In the genomic region with DNA sequence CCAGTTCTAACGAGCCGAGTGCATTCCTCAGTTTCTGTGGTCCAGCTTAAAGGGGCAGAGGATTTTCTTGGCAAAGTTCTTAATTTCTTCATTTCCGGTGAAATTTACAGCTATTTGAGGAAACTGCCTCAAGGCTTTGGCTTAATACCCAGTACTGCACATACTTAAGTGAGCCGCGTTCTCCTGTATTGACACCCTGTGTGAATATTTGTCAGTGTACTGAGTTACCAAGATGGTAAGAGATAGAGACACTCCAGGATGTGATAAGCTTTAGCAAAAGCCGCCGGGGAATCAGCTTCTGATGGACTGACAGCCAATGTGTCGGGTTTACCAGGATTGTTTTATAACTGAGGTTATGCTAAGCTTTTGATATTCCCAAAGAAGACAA, we compare ENCODE assay signal across 8 mouse cellular contexts. TPM values are rescaled to one million over a fixed set of nuclear protein-coding genes. Genes with fewer than 3 reads are reported as not detected.
DNase-seq lines count a peak whose midpoint lies in the region; ATAC-seq and TF ChIP-seq lines count a peak whose summit lies in the region.

No protein-coding gene starts in this region.

- 0 out of 2 replicates have a peak, but pooled peaks cover 4% of the 10 kb centered on the region for H3K36me3 ChIP-seq in thymus, adult 2 months (ENCODE audit: control insufficient read depth, insufficient read depth, low read length)
- H3K36me3 ChIP-seq in midbrain, embryonic 12.5 days, result peaks cover 5% of the 10 kb centered on the region; the same call in 1 of the 2 replicates

- H3K27ac ChIP-seq in thymus, adult 2 months (ENCODE audit: control insufficient read depth, insufficient read depth, low read length), result 0 out of 2 replicates have a peak overlapping the region, but pooled peaks have one; percentile 30
- no peak overlapping the region for H3K27ac ChIP-seq in midbrain, embryonic 12.5 days (replicated peaks)

- no peaks in the 10 kb centered on the region for H3K9me3 ChIP-seq in midbrain, embryonic 12.5 days

- H3K9ac ChIP-seq in midbrain, embryonic 12.5 days (replicated peaks), result peak overlapping the region; percentile 61

- no peak for TF ChIP-seq POLR2A in thymus, adult 2 months (IDR thresholded peaks at IDR 0.05; ENCODE audit: control insufficient read depth, extremely low read depth, insufficient read depth, low read length, poor library complexity)

- H3K4me1 ChIP-seq in thymus, adult 2 months (replicated peaks; ENCODE audit: control insufficient read depth, insufficient read depth, low read length), result no peaks in the 10 kb centered on the region
- peaks cover 8% of the 10 kb centered on the region; the same call in 1 of the 2 replicates for H3K4me1 ChIP-seq in midbrain, embryonic 12.5 days

- intact Hi-C loops in heart, postnatal 36 days (cut with DNase I), result loop anchor here (1.0 to 5.0 kb wide), 3 partner anchors 33 to 122 kb away; partner anchors contain the start of genes Gm28044, Zfp748, Zfp874a and Zfp953
- intact Hi-C loops in left cerebral cortex, postnatal 10 days (cut with DNase I), result no loop called here

- H3K4me2 ChIP-seq in midbrain, embryonic 12.5 days (replicated peaks), result peak overlapping the region; percentile 69

- 40% methylated on average over 8 of the region's 8 CpGs for WGBS in thymus, adult 2 months
- WGBS in midbrain, embryonic 12.5 days, result 43% methylated on average over 8 of the region's 8 CpGs

- DNase-seq in heart, adult 11 months, result peak; percentile 89
- DNase-seq in heart, postnatal 36 days, result no peak
- no peak for DNase-seq in thymus, adult 2 months
- DNase-seq in thymus, postnatal 25 days, result no peak
- peak; percentile 3 for DNase-seq in hindlimb bud, embryonic 11.5 days (ENCODE audit: extremely low spot score, low read depth, low spot score)
- no peak for DNase-seq in left cerebral cortex, adult 11 months (ENCODE audit: low spot score)
- no peak for DNase-seq in left cerebral cortex, postnatal 10 days (ENCODE audit: extremely low spot score in 1 of 2, low spot score in 2 of 2)

- TF ChIP-seq CTCF in thymus, adult 2 months (IDR thresholded peaks at IDR 0.05; ENCODE audit: borderline replicate concordance, control insufficient read depth, extremely low read depth, insufficient read depth, low read length, poor library complexity), result no peak

- no peaks in the 10 kb centered on the region for H3K27me3 ChIP-seq in thymus, adult 2 months (ENCODE audit: control insufficient read depth, insufficient read depth, low read length)
- H3K27me3 ChIP-seq in midbrain, embryonic 12.5 days, result no peaks in the 10 kb centered on the region

- H3K4me3 ChIP-seq in thymus, adult 2 months (ENCODE audit: control insufficient read depth, insufficient read depth, low read length), result peak overlapping the region; percentile 31
- peak overlapping the region; percentile 63 for H3K4me3 ChIP-seq in midbrain, embryonic 12.5 days

- ATAC-seq in midbrain, embryonic 12.5 days (ENCODE audit: low FRiP score, low read depth), result peak; percentile 63

RNA-seq across cellular contexts. Expression of gene Zfp874b, which starts 0.4 kb away (rescaled TPM):
- total RNA-seq in heart, postnatal 36 days (2021), result 10 to 100 TPM; 16.8 to 22.4 TPM
- 5.9 and 6.3 TPM in 2 replicates for polyA plus RNA-seq in thymus, adult 2 months (2012; rRNA removed)
- polyA plus RNA-seq in midbrain, embryonic 12.5 days (2016; fragmentation: Nextera tagmentation; extraction: Ambion mirVana), result 2.0 and 2.7 TPM in 2 replicates
- 10 to 100 TPM; 14.2 to 15.1 TPM for total RNA-seq in left cerebral cortex, postnatal 10 days (2021)

RNA-seq across cellular contexts. Expression of gene Zfp58, which starts 15.9 kb away (rescaled TPM):
- total RNA-seq in heart, postnatal 36 days (2021), result 1 to 10 TPM; 3.5 to 4.7 TPM
- polyA plus RNA-seq in thymus, adult 2 months (2012; rRNA removed), result 1.2 and 1.7 TPM in 2 replicates
- polyA plus RNA-seq in midbrain, embryonic 12.5 days (2016; fragmentation: Nextera tagmentation; extraction: Ambion mirVana), result 16.7 and 16.8 TPM in 2 replicates
- total RNA-seq in left cerebral cortex, postnatal 10 days (2021), result 1 to 10 TPM; 5.7 to 7.0 TPM

RNA-seq across cellular contexts. Expression of gene Zfp874a, which starts 33.0 kb away (rescaled TPM):
- total RNA-seq in heart, postnatal 36 days (2021), result 10 to 100 TPM in 1 of 2 experiments, 1 to 10 TPM in 1; 10.0 to 10.2 TPM
- polyA plus RNA-seq in thymus, adult 2 months (2012; rRNA removed), result 2.4 and 3.6 TPM in 2 replicates
- polyA plus RNA-seq in midbrain, embryonic 12.5 days (2016; fragmentation: Nextera tagmentation; extraction: Ambion mirVana), result 6.0 and 6.8 TPM in 2 replicates
- total RNA-seq in left cerebral cortex, postnatal 10 days (2021), result 10 to 100 TPM in 1 of 2 experiments, 1 to 10 TPM in 1; 9.9 to 12.4 TPM

RNA-seq across cellular contexts. Expression of gene Gm26965, which starts 41.5 kb away (rescaled TPM):
- total RNA-seq in heart, postnatal 36 days (2021), result not detected
- polyA plus RNA-seq in thymus, adult 2 months (2012; rRNA removed), result not detected in 2 replicates
- 0.22 and 0.46 TPM in 2 replicates for polyA plus RNA-seq in midbrain, embryonic 12.5 days (2016; fragmentation: Nextera tagmentation; extraction: Ambion mirVana)
- not detected for total RNA-seq in left cerebral cortex, postnatal 10 days (2021)

RNA-seq across cellular contexts. Expression of gene Zfp87, which starts 41.6 kb away (rescaled TPM):
- 1 to 10 TPM; 7.1 TPM for total RNA-seq in heart, postnatal 36 days (2021)
- 31.2 and 43.7 TPM in 2 replicates for polyA plus RNA-seq in thymus, adult 2 months (2012; rRNA removed)
- 32.7 and 36.7 TPM in 2 replicates for polyA plus RNA-seq in midbrain, embryonic 12.5 days (2016; fragmentation: Nextera tagmentation; extraction: Ambion mirVana)
- total RNA-seq in left cerebral cortex, postnatal 10 days (2021), result 10 to 100 TPM; 25.1 to 28.4 TPM

Comparison
In these comparisons a context has a peak if more than half of its experiments do, and no peak if none do; other contexts are left out.
1. DNase-seq: peak in heart, adult 11 months (single experiment) and hindlimb bud, embryonic 11.5 days (single experiment); none in heart, postnatal 36 days (0 of 2), thymus, adult 2 months (single experiment), thymus, postnatal 25 days (single experiment), left cerebral cortex, adult 11 months (single experiment) and left cerebral cortex, postnatal 10 days (0 of 2).